Mouse (Mus musculus) brain, adult 2 months (tissue): ENCODE measurements around the gene Btrc.
A peak's percentile ranks its signal among the peaks of the same experiment; 100 is the strongest.

Experiments used
- DNase-seq: peaks from one replicate; pipeline ENCODE4 v3.0.0; 2011; ENCODE audit warnings: low read depth, low spot score

Btrc gene

GRCm38 (mm10) chr19:45472691-45473520 is 109.4 kb downstream of the Btrc start:
- DNase-seq = peak; percentile 86

- DNase-seq = peak; percentile 62
These were observed 111.2 kb downstream of the Btrc start for GRCm38 (mm10) chr19:45474686-45475085.

- DNase-seq = peak; percentile 85
These were observed 112.5 kb downstream of the Btrc start for GRCm38 (mm10) chr19:45475928-45476553.

- no peak for DNase-seq
These were observed 116.0 kb downstream of the Btrc start for GRCm38 (mm10) chr19:45479548-45479947.

GRCm38 (mm10) chr19:45480490-45480889 is 117.0 kb downstream of the Btrc start:
- no peak for DNase-seq

GRCm38 (mm10) chr19:45480951-45481350 is 117.4 kb downstream of the Btrc start:
- no peak for DNase-seq

GRCm38 (mm10) chr19:45483470-45483869 is 119.9 kb downstream of the Btrc start:
- DNase-seq = no peak

GRCm38 (mm10) chr19:45486206-45486991 is 122.9 kb downstream of the Btrc start:
- peak; percentile 74 for DNase-seq

- DNase-seq = no peak
These were observed 123.5 kb downstream of the Btrc start for GRCm38 (mm10) chr19:45486992-45487387.

GRCm38 (mm10) chr19:45489961-45490360 is 126.4 kb downstream of the Btrc start:
- DNase-seq = no peak

- no peak for DNase-seq
These were observed 127.7 kb downstream of the Btrc start for GRCm38 (mm10) chr19:45491246-45491645.

- DNase-seq = peak; percentile 23
These were observed 130.7 kb downstream of the Btrc start for GRCm38 (mm10) chr19:45494121-45494775.

GRCm38 (mm10) chr19:45505446-45505845 is 141.9 kb downstream of the Btrc start:
- no peak for DNase-seq

GRCm38 (mm10) chr19:45507531-45507930 is 144.0 kb downstream of the Btrc start:
- peak; percentile 87 for DNase-seq

GRCm38 (mm10) chr19:45510680-45511079 is 147.1 kb downstream of the Btrc start:
- no peak for DNase-seq

GRCm38 (mm10) chr19:45511406-45511805 is 147.9 kb downstream of the Btrc start:
- no peak for DNase-seq

GRCm38 (mm10) chr19:45515341-45515740 is 151.8 kb downstream of the Btrc start:
- DNase-seq = no peak

- no peak for DNase-seq
These were observed 152.7 kb downstream of the Btrc start for GRCm38 (mm10) chr19:45516264-45516663.

GRCm38 (mm10) chr19:45527382-45527781 is 163.8 kb downstream of the Btrc start:
- DNase-seq = no peak

GRCm38 (mm10) chr19:45527931-45528534 is 164.5 kb downstream of the Btrc start:
- no peak for DNase-seq

- DNase-seq = no peak
These were observed 165.8 kb downstream of the Btrc start for GRCm38 (mm10) chr19:45529294-45529693.
